Mouse (Mus musculus): ENCODE measurements around the gene Myo1c. TPM values are rescaled to one million over a fixed set of nuclear protein-coding genes. Genes with fewer than 3 reads are reported as not detected.

The Myo1c gene
- polyA plus RNA-seq, 1 experiment from 2014 or later = 93.0 TPM

DNA sequence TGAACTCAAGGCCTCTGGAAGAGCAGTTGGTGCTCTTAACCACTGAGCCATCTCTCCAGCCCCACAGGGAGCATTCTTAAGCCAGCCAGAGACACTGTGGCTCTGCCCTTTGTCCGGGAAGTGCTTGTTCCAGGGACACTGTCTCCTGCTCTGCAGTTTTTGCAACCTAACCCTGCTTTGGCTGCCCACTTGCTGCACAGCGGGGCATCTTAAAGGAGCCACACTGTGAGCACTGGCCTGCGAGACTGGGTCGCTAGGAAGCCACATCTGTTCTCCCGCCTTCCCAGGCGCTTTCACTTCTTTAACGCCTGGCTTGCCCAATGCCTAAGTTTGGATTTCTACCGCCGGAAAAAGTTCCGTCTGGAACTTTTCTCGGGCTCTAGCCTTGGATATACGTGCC is 65.3 kb downstream of the Myo1c start:
- no peak overlapping the region for H3K9ac ChIP-seq (ENCODE audit: low read length)
- H3K4me1 ChIP-seq (replicated peaks; ENCODE audit: control insufficient read depth, insufficient read depth, low read length) = no peaks in the 10 kb centered on the region
- no peak for ATAC-seq (ENCODE audit: low read depth)
- peaks cover under 1% of the 10 kb centered on the region; the same call in 1 of the 2 replicates for H3K9me3 ChIP-seq (ENCODE audit: control insufficient read depth, low read length)
- peak overlapping the region; percentile 18; the same call in 1 of the 2 replicates for H3K4me2 ChIP-seq (ENCODE audit: low read depth, low read length)
- no peaks in the 10 kb centered on the region for H3K27me3 ChIP-seq (ENCODE audit: control insufficient read depth, insufficient read depth, low read depth, low read length)
- no peak overlapping the region for H3K4me3 ChIP-seq (ENCODE audit: low read length)
- WGBS = 22% methylated on average over 12 of the region's 12 CpGs
- H3K27ac ChIP-seq (ENCODE audit: low read length) = no peak overlapping the region
- H3K36me3 ChIP-seq (ENCODE audit: control insufficient read depth, insufficient read depth, low read length) = no peaks in the 10 kb centered on the region

- Histone ChIP-seq H3K9ac (ENCODE audit: low read length) (no peak overlapping the region), H3K4me3 (ENCODE audit: low read length) (no peak overlapping the region), H3K27ac (ENCODE audit: low read length) (no peak overlapping the region), H3K27me3 (ENCODE audit: control insufficient read depth, insufficient read depth, low read depth, low read length) (no peaks in the 10 kb centered on the region), H3K4me2 (ENCODE audit: low read depth, low read length) (no peak overlapping the region), H3K4me1 (replicated peaks; ENCODE audit: control insufficient read depth, insufficient read depth, low read length) (no peaks in the 10 kb centered on the region), H3K9me3 (ENCODE audit: control insufficient read depth, low read length) (peaks cover 9% of the 10 kb centered on the region), H3K36me3 (ENCODE audit: control insufficient read depth, insufficient read depth, low read length) (no peaks in the 10 kb centered on the region)
- peak; percentile 73 for ATAC-seq (ENCODE audit: low read depth)
- 67% methylated on average over 7 of the region's 8 CpGs for WGBS
Measured at GRCm38 (mm10) chr11:75716661-75717325, 66.5 kb downstream of the Myo1c start.

GRCm38 (mm10) chr11:75722339-75722738 is 72.0 kb downstream of the Myo1c start:
- ATAC-seq (ENCODE audit: low read depth) = no peak
- Histone ChIP-seq H3K9ac (ENCODE audit: low read length) (no peak overlapping the region), H3K36me3 (ENCODE audit: control insufficient read depth, insufficient read depth, low read length) (no peaks in the 10 kb centered on the region), H3K4me3 (ENCODE audit: low read length) (no peak overlapping the region), H3K4me1 (replicated peaks; ENCODE audit: control insufficient read depth, insufficient read depth, low read length) (no peaks in the 10 kb centered on the region), H3K4me2 (ENCODE audit: low read depth, low read length) (no peak overlapping the region), H3K27ac (ENCODE audit: low read length) (no peak overlapping the region), H3K27me3 (ENCODE audit: control insufficient read depth, insufficient read depth, low read depth, low read length) (no peaks in the 10 kb centered on the region), H3K9me3 (ENCODE audit: control insufficient read depth, low read length) (peaks cover 9% of the 10 kb centered on the region)
- WGBS = 34% methylated on average over 4 of the region's 4 CpGs

Other genes with a start within 250 kb of the Myo1c start
- 61.3 and 67.5 TPM in 2 replicates for gene Serpinf1, start 227.8 kb upstream of the Myo1c start, polyA plus RNA-seq (2015; fragmentation: Nextera tagmentation; extraction: Ambion mirVana)
- gene Serpinf2, start 210.9 kb upstream of the Myo1c start, polyA plus RNA-seq (2015; fragmentation: Nextera tagmentation; extraction: Ambion mirVana) = 0.95 and 9.2 TPM in 2 replicates
- 5.3 and 5.9 TPM in 2 replicates for gene Wdr81, start 195.8 kb upstream of the Myo1c start, polyA plus RNA-seq (2015; fragmentation: Nextera tagmentation; extraction: Ambion mirVana)
- 16.7 and 17.1 TPM in 2 replicates for gene Tlcd2, start 188.8 kb upstream of the Myo1c start, polyA plus RNA-seq (2015; fragmentation: Nextera tagmentation; extraction: Ambion mirVana)
- gene Prpf8, start 163.7 kb upstream of the Myo1c start, polyA plus RNA-seq (2015; fragmentation: Nextera tagmentation; extraction: Ambion mirVana) = 46.0 and 47.6 TPM in 2 replicates
- gene Rilp, start 140.4 kb upstream of the Myo1c start, polyA plus RNA-seq (2015; fragmentation: Nextera tagmentation; extraction: Ambion mirVana) = 0.83 and 0.89 TPM in 2 replicates
- 16.4 and 17.7 TPM in 2 replicates for gene Scarf1, start 137.0 kb upstream of the Myo1c start, polyA plus RNA-seq (2015; fragmentation: Nextera tagmentation; extraction: Ambion mirVana)
- 7.2 and 7.4 TPM in 2 replicates for gene Slc43a2, start 118.8 kb upstream of the Myo1c start, polyA plus RNA-seq (2015; fragmentation: Nextera tagmentation; extraction: Ambion mirVana)
- gene Pitpna, start 62.4 kb upstream of the Myo1c start, polyA plus RNA-seq (2015; fragmentation: Nextera tagmentation; extraction: Ambion mirVana) = 63.7 and 63.8 TPM in 2 replicates
- gene Inpp5k, start 19.5 kb upstream of the Myo1c start, polyA plus RNA-seq (2015; fragmentation: Nextera tagmentation; extraction: Ambion mirVana) = 33.8 and 35.4 TPM in 2 replicates
- 108 and 112 TPM in 2 replicates for gene Crk, start 28.8 kb downstream of the Myo1c start, polyA plus RNA-seq (2015; fragmentation: Nextera tagmentation; extraction: Ambion mirVana)
- 833 and 905 TPM in 2 replicates for gene Ywhae, start 82.4 kb downstream of the Myo1c start, polyA plus RNA-seq (2015; fragmentation: Nextera tagmentation; extraction: Ambion mirVana)
- 0.44 and 0.68 TPM in 2 replicates for gene Doc2b, start 145.5 kb downstream of the Myo1c start, polyA plus RNA-seq (2015; fragmentation: Nextera tagmentation; extraction: Ambion mirVana)